In the genomic region with DNA sequence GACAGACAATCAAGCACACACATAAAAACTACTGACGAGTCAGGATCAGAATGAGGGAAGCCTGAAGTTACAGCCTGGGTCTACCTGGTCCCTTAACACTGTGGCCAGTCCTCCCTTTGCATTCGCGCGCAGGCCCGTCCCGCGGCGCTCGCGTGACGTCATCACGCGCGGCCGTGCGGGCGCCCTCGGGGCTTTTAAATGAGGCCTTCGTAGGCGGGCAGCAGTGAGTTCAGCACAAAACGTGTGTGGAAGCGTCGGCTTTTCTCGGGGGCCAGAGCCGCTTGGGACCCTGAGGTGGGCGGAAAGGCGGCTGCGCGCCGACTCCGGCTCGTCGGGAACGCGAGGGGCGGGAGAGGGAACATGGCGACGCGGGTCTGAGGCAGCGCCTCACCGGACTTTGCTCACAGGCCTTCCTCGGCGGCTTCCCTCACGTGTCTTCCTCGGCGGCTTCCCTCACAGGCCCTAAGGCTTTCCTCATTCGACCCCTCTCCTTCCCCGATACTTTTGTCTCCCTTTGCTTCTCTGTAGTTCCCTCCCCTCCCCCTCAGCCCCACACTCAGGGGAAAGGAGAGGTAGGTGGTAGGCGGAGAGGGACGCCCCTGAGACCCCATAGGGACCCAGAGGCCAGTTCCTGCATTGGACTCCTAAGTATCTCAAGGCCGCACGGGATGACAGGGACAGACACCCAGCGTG, we compare ENCODE assay signal across 8 mouse cellular contexts. TPM values are rescaled to one million over a fixed set of nuclear protein-coding genes. Genes with fewer than 3 reads are reported as not detected.
DNase-seq lines count a peak whose midpoint lies in the region; ATAC-seq and TF ChIP-seq lines count a peak whose summit lies in the region.

TSS of gene Ice2 (plus strand) at position 147 of the 693 bp plus-strand sequence.

- WGBS in bone marrow, adult 2 months, result under 1% methylated on average over 53 of the region's 53 CpGs
- under 1% methylated on average over 53 of the region's 53 CpGs for WGBS in embryonic facial prominence, embryonic 15.5 days
- under 1% methylated on average over 53 of the region's 53 CpGs for WGBS in heart, embryonic 10.5 days
- WGBS in kidney, embryonic 15.5 days, result under 1% methylated on average over 53 of the region's 53 CpGs

- peak within 1 kb of the TSS; percentile 85 for H3K4me3 ChIP-seq in bone marrow, adult 2 months (replicated peaks; ENCODE audit: control insufficient read depth, low read depth, low read length)
- peak within 1 kb of the TSS; percentile 83 for H3K4me3 ChIP-seq in embryonic facial prominence, embryonic 15.5 days (replicated peaks)
- peak within 1 kb of the TSS; percentile 75 for H3K4me3 ChIP-seq in heart, embryonic 10.5 days
- peak within 1 kb of the TSS; percentile 85 for H3K4me3 ChIP-seq in kidney, embryonic 15.5 days (replicated peaks)

- no peaks in the 10 kb centered on the region for H3K36me3 ChIP-seq in embryonic facial prominence, embryonic 15.5 days
- 0 out of 2 replicates have a peak, but pooled peaks cover 3% of the 10 kb centered on the region for H3K36me3 ChIP-seq in heart, embryonic 10.5 days
- H3K36me3 ChIP-seq in kidney, embryonic 15.5 days, result peaks cover 3% of the 10 kb centered on the region; the same call in 1 of the 2 replicates

- TF ChIP-seq POLR2A in bone marrow, adult 2 months (IDR thresholded peaks at IDR 0.05; ENCODE audit: borderline replicate concordance, control insufficient read depth, low read depth, low read length), result 0 out of 2 replicates have a peak, but pooled peaks have one; percentile 42

- H3K9me3 ChIP-seq in embryonic facial prominence, embryonic 15.5 days (replicated peaks), result no peaks in the 10 kb centered on the region
- no peaks in the 10 kb centered on the region for H3K9me3 ChIP-seq in heart, embryonic 10.5 days
- H3K9me3 ChIP-seq in kidney, embryonic 15.5 days (replicated peaks), result no peaks in the 10 kb centered on the region

- H3K27me3 ChIP-seq in embryonic facial prominence, embryonic 15.5 days, result no peaks in the 10 kb centered on the region
- H3K27me3 ChIP-seq in heart, embryonic 10.5 days (ENCODE audit: insufficient read depth, poor library complexity, severe bottlenecking), result no peaks in the 10 kb centered on the region
- no peaks in the 10 kb centered on the region for H3K27me3 ChIP-seq in kidney, embryonic 15.5 days

- TF ChIP-seq CTCF in bone marrow, adult 2 months (IDR thresholded peaks at IDR 0.05; ENCODE audit: control insufficient read depth, insufficient read depth, low read length), result no peak

- no peaks in the 10 kb centered on the region; the same call in 1 of the 2 replicates for H3K4me1 ChIP-seq in bone marrow, adult 2 months (ENCODE audit: control insufficient read depth, insufficient read depth, low read length)
- peaks cover 8% of the 10 kb centered on the region for H3K4me1 ChIP-seq in embryonic facial prominence, embryonic 15.5 days
- peaks cover 6% of the 10 kb centered on the region; the same call in 1 of the 2 replicates for H3K4me1 ChIP-seq in heart, embryonic 10.5 days
- H3K4me1 ChIP-seq in kidney, embryonic 15.5 days, result peaks cover 15% of the 10 kb centered on the region

- DNase-seq in A20 (ENCODE audit: low read depth, low spot score), result peak; percentile 88
- peak; percentile 88 for DNase-seq in heart, embryonic 10.5 days (ENCODE audit: low spot score)
- DNase-seq in liver, result peak; percentile 78
- peak; percentile 70 to 86 for DNase-seq in spleen, postnatal 4 days (ENCODE audit: low spot score in 2 of 2)

- H3K4me2 ChIP-seq in embryonic facial prominence, embryonic 15.5 days (replicated peaks), result peak within 1 kb of the TSS; percentile 81
- H3K4me2 ChIP-seq in kidney, embryonic 15.5 days, result peak within 1 kb of the TSS; percentile 91

- peak within 1 kb of the TSS; percentile 80 for H3K27ac ChIP-seq in bone marrow, adult 2 months (ENCODE audit: control insufficient read depth, insufficient read depth, low read depth, low read length, poor library complexity)
- H3K27ac ChIP-seq in embryonic facial prominence, embryonic 15.5 days (replicated peaks), result peak within 1 kb of the TSS; percentile 95
- H3K27ac ChIP-seq in heart, embryonic 10.5 days, result peak within 1 kb of the TSS; percentile 97
- peak within 1 kb of the TSS; percentile 97 for H3K27ac ChIP-seq in kidney, embryonic 15.5 days

- ATAC-seq in embryonic facial prominence, embryonic 15.5 days (ENCODE audit: insufficient number of reproducible peaks, low FRiP score, low TSS enrichment, low read depth), result peak; percentile 87
- ATAC-seq in kidney, embryonic 15.5 days (replicated peaks; ENCODE audit: low FRiP score), result peak; percentile 91
- peak; percentile 68 for ATAC-seq in monocyte, adult 5-6 weeks (replicated peaks; ENCODE audit: insufficient number of reproducible peaks, low FRiP score, low TSS enrichment, poor library complexity, severe bottlenecking)

- H3K9ac ChIP-seq in embryonic facial prominence, embryonic 15.5 days, result peak within 1 kb of the TSS; percentile 96
- peak within 1 kb of the TSS; percentile 92 for H3K9ac ChIP-seq in kidney, embryonic 15.5 days

RNA-seq across cellular contexts. Expression of gene Ice2, which starts in this region (rescaled TPM):
- polyA plus RNA-seq in bone marrow, adult 2 months (2011; ENCODE audit: insufficient read depth, insufficient read length, low replicate concordance, missing spikeins), result 4.9 and 6.4 TPM in 2 replicates
- 16.4 and 19.0 TPM in 2 replicates for polyA plus RNA-seq in embryonic facial prominence, embryonic 15.5 days (2015; fragmentation: Nextera tagmentation; extraction: Ambion mirVana)
- polyA plus RNA-seq in heart, embryonic 10.5 days (2016; fragmentation: Nextera tagmentation; extraction: Ambion mirVana), result 13.0 and 17.0 TPM in 2 replicates
- polyA plus RNA-seq in kidney, embryonic 15.5 days (2015; fragmentation: Nextera tagmentation; extraction: Ambion mirVana), result 21.3 and 23.4 TPM in 2 replicates
- total RNA-seq in monocyte, adult 5-6 weeks (2017), result 6.0 to 16.8 TPM (median 15.1 TPM) in 3 replicates

Comparison
In these comparisons a context has a peak if more than half of its experiments do, and no peak if none do; other contexts are left out.
1. Peak in every context shown above with its lines: DNase-seq, ATAC-seq, H3K4me3 ChIP-seq and H3K27ac ChIP-seq.